Mouse (Mus musculus): ENCODE measurements around the gene Rdh5.

- TF ChIP-seq POLR2A (IDR thresholded peaks at IDR 0.05; ENCODE audit: borderline replicate concordance, insufficient read depth, low read length) (no peak), CTCF (IDR thresholded peaks at IDR 0.05; ENCODE audit: borderline replicate concordance, insufficient read depth, low read depth, low read length) (no peak)
Observed at GRCm38 (mm10) chr10:128916665-128917064, 6.0 kb downstream of the Rdh5 start.
